Mouse (Mus musculus): Measurements from ENCODE around the gene Sgo2a.
"Not testable (repeated sequence)": the region's sequence is repeated elsewhere in the genome, so short reads cannot be mapped to it uniquely, and the experiment has no call there.

- not testable (repeated sequence) for TF ChIP-seq POLR2A (IDR thresholded peaks at IDR 0.05; ENCODE audit: extremely low read depth, insufficient read depth, low read length); CTCF (IDR thresholded peaks at IDR 0.05; ENCODE audit: low read depth, low read length)
Measured at GRCm38 (mm10) chr1:58006388-58006787, 10.6 kb downstream of the Sgo2a start.
